Mouse (Mus musculus): ENCODE data around the gene 4930568D16Rik. TPM values are rescaled to one million over a fixed set of nuclear protein-coding genes. Genes with fewer than 3 reads are reported as not detected.
A peak's percentile ranks its signal among the peaks of the same experiment; 100 is the strongest.

4930568D16Rik gene
- total RNA-seq, 2 experiments from 2014 or later = not detected

DNA sequence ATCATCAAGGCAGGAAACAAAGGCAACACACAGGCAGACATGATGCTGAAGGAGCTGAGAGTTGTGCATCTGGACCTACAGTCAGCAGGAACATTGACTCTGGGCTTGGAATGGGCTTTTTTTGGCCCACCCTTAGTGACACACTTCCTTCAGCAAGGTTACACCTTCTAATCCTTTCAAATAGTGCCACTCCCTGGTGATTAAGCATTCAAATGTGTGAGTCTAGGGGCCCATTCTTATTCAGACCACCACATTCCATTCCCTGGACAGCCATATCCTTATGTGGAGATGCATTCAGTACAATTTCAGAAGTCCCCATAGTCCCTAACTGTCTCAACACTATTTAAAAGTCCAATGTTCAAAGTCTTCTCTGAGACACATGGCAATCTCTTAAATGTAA lies 3.2 kb upstream of the 4930568D16Rik start:
- intact Hi-C loops (cut with DNase I; ENCODE audit: low total_unique reads) = no loop called here
- no peak for DNase-seq

DNA sequence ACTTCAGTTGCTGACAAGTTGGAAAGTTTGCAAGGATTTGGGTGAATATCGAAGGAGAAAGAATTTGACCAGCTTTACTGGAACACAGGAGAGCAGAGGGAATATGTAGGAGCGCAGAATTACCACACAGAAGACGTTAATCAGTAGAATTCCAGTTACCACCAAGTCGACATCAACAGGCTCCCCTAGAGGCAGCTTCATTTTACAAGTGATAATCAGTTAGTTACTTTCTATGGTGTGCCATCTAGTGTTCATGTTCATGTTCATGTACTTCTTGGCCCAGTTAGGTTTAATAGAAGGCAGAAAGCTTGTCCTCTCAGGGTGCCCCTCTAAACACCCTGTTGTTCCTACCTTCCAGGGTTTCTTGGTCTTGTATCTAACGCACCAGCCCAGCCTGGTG lies 18.3 kb downstream of the 4930568D16Rik start:
- intact Hi-C loops (cut with DNase I; ENCODE audit: low total_unique reads) = no loop called here
- no peak for DNase-seq

DNA sequence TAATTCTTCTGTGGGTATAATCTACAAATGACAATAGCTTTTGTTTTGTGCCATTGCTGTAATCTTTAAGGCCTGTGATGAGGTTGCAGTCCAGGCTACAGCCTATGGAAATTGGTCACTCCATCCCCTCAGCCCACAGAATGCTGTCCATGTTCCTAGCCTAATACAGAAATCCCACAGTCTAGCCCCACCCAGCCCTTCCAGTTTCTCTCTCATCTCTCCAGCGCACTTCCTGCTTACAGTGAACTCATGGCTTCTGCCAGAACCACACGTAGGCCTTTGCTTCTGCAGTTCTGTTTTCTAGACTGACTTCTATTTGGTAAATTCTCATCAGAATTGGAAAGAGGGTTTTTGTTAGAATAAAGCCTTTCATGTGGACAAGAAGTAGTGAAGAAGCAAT lies 21.5 kb downstream of the 4930568D16Rik start:
- intact Hi-C loops (cut with DNase I; ENCODE audit: low total_unique reads) = no loop called here
- no peak for DNase-seq

DNA sequence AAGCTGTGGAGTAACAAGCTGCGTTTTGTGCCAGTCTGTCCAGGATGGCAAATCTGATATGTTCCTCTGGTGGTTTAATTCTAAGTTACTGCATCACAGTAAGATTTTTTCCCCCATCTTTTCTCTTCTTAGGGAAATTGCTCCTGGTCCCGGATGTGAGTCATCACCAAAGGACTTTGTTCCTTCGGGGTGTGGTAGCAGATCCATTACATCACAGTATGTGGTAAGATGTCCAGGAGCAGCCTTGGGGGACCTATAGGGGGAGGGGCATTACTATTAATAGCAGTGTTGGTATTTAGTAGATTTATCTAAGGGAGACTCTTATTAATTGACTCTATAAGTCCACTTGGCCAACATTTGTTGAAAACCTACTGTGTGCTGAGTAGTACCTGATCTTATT lies 24.9 kb downstream of the 4930568D16Rik start:
- intact Hi-C loops (cut with DNase I; ENCODE audit: low total_unique reads) = no loop called here
- DNase-seq = no peak

DNA sequence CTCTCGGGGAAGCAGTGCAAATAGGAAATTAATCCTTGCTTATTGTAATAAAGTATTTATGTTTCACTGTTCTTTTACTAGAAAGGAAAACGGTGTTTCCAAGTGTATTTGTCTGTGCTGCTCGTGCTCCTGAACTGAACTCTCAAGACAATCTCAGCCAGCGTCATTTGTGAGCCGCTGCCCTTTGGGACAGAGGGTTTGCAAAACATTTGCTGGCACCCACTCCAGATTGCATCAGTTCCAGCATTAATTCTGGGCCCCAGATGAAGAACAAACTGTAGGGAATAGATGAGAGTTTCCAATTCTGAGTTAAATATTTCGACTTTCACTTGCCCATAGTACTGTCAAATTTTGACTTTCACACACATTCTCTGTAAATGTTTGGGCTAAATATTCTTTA lies 28.8 kb downstream of the 4930568D16Rik start:
- intact Hi-C loops (cut with DNase I; ENCODE audit: low total_unique reads) = no loop called here
- peak; percentile 57 for DNase-seq

DNA sequence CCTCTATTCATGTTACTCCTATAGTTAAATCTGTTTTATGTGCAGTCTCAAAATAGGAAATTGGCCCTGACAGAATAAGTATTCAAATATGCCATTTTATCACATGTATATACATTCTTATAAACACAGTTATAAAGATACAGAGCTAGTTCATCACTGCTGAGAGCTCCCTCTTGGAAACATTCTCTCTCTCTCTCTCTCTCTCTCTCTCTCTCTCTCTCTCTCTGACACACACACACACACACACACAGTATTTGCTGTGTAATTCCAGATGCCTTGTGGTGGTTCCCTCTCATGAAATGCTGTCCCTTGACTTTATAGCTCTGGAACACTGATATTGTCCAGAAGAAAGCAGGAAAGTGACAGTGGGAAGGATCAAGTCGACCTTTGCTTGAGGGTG lies 29.5 kb downstream of the 4930568D16Rik start:
- intact Hi-C loops (cut with DNase I; ENCODE audit: low total_unique reads) = no loop called here
- DNase-seq = no peak

DNA sequence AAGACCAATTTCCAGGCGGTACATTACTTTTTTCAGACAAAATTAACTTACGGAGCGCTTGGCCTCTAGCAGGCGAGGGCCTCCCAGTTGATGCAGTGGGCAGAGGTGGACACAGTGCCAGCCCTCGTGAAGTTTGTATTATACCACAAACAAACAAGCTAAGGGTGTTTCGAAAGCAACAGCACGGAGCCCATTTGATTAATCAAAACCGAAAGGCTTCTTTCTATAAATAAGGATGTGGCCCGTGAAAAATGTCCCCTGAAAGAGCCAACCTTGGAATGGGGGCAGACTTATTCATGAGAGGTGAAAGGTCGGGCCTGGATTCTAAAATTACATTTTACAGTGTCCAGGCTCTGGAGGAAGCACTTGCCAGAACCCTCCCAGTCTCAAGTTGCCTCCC lies 30.1 kb downstream of the 4930568D16Rik start:
- DNase-seq = peak; percentile 38

DNA sequence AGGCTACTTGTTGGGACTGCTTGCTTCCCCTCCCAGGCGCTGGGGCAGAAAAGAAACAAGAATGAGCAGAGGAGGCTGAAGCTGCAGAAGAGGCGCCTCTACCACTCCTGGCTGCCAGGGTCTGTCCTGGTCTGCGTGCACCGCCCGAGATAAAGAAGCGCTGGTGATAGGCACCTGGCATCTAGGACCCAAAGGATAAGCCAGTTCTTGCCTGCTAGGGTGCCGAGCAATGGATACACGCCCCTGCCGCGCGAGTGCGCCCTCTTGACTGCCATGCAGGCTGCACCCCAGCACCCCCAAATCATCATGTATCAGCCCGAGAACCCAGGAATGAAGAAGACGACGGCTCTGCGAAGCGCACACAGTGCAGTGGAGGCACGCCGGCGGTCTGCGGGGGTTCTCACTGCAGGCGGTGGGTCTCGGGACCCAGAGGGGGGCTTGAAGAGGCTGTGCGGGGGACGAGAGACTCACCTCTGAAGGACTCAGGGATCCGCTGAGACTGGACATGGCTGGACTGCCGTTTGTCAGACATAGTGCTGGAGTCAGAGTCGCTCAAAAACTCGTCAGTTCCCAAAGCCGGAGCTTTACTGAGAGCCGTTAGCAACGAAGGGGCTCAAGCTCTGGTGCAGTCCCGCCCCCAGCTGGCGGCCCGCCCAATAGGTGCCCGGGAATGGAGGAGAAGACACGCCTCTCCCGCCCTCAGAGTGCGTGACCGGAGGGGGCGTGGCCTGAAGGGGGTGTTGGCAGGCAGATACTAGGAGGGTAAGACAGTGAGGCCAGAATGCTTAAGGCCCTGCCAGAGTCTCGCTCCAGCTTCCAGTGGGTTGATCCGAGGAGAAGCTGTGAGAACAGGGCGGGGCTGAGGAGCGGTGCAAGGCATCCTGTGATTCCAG lies 30.9 kb downstream of the 4930568D16Rik start, which contains the start of gene Stom:
TSS of gene Stom (minus strand) at position 589 of the 893 bp plus-strand sequence.
- peak; percentile 100 for DNase-seq
- intact Hi-C loops (cut with DNase I; ENCODE audit: low total_unique reads) = no loop called here

More for the DNA sequence above, 30.1 kb downstream of the 4930568D16Rik start:
- intact Hi-C loops (cut with DNase I; ENCODE audit: low total_unique reads) = no loop called here

DNA sequence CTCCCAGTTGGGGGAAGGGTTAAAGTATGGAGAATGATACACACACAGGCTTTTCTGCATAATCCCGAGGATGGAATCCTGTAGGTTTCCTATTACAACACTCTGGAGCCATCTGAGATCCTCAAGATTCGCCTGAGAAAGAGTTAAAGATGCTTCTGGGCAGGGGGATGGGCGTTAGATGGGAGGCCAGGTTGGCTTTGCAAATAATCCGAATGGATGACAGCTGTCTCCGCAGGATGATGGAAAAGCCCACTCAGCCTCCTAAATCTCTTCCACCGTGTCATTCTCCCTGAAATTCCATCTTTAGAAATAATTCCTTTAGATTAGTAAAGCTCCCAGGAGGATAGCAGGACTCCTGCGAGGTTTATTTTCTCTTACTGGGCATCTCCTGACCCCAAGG lies 31.9 kb downstream of the 4930568D16Rik start:
- intact Hi-C loops (cut with DNase I; ENCODE audit: low total_unique reads) = no loop called here
- DNase-seq = no peak

DNA sequence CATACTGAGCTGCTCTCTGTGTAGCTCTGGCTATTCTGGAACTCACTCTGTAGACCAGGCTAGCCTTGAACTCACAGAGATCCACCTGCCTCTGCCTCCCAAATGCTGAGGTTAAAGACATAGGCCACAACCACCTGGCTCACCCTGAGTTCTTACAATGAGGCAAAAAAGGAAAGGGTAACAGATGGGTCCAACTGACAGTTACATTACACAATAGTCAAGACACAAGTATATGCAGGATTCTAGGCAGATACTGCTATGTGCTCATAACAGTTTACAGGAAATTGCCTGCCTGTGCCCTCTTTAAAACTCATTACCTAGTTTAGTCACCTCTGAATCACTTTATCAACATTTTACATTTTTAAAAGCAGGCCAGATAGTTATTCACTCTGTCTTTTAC lies 33.9 kb downstream of the 4930568D16Rik start:
- DNase-seq = no peak
- intact Hi-C loops (cut with DNase I; ENCODE audit: low total_unique reads) = no loop called here

DNA sequence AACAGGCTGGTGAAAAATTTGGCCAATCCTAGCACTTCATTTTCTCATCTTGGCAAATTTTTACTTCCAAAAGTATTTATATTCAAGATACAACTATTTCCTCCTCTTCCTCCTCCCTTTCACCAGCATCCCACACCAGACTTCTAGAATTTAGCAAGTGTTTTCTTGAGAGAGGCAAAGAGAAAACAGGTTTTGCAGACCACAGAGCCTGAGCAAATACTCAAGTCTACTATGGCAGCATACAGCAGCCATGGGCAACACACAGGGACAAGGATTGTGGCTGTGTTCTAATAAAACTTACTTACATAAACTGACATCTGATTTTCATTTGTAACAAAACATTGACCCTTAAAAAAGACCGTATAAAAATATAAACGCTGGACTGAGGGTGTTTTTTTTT lies 36.3 kb downstream of the 4930568D16Rik start:
- intact Hi-C loops (cut with DNase I; ENCODE audit: low total_unique reads) = no loop called here

DNA sequence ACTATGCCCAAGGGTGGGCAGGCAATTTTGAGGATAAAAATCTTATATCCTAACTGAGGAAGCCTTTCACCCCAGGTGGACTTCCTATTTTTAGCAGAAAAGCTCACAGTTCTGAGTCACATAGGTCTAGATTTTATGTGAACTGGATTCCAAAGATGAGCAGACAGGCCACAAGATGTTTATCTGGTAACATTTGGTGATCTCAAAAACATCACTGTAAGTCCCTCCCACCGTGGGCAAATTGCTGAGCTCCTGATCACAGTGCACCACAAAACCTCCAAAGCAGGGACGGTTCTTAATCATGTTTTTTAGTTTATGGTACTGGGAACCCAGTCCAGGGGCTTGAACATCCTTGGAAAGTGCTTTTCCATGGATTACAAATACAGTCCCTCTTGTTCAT lies 38.5 kb downstream of the 4930568D16Rik start:
- intact Hi-C loops (cut with DNase I; ENCODE audit: low total_unique reads) = no loop called here
- DNase-seq = no peak

More for the DNA sequence above, 36.3 kb downstream of the 4930568D16Rik start:
- DNase-seq = no peak

DNA sequence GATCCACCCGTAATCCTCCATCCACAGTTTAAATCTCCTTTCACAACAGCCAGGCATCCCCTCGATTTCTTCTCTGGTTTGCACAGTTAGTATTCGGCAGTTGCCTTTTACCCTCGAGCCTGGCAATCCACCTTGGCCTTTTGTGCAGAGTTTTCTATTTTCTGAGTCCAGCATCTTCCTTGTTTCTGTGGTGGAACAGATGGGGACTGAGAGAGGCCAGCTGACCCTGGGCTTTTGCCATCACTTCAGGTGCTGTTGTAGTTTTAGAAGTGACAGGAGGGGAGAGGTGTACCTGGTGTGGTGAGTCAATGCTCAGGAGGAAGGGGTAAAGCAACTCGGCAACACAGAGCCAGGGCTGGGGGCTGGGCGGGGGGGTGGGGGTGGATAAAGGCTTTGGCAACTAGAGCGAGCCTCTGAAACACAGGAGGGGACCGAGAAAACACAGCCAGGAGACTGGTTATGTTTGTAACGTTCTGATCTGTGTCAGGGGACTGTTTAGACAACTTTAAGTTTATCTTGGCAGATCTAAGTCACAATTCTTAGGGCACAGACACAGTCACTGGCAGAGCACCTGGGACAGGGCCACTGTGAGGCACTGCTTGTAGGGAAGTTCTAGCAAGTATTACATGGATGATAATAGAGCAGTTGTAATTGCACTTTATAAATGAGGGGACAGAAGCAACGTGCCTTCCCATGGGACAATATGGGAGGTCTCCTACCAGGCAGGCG lies 39.3 kb downstream of the 4930568D16Rik start:
- intact Hi-C loops (cut with DNase I; ENCODE audit: low total_unique reads) = no loop called here
- no peak for DNase-seq

DNA sequence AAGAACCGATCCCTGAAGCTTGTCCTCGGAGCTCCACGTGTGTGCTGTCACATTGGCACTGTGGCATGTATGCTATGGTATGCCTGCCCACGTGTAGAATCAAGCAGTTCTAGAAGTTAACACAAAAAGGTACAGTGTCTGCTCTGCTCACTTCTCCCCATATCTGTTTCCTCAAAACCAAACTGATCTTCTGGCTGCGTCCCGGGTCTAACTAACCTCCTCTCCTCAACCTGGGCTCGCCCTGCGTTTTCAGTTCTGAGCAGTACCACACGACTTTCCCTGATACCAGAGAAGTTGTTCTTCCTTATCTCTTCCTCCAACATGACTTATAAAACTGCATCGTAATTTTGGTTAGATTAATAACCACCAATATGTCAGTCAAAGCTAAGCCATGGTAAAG lies 39.9 kb downstream of the 4930568D16Rik start:
- intact Hi-C loops (cut with DNase I; ENCODE audit: low total_unique reads) = no loop called here
- DNase-seq = no peak

DNA sequence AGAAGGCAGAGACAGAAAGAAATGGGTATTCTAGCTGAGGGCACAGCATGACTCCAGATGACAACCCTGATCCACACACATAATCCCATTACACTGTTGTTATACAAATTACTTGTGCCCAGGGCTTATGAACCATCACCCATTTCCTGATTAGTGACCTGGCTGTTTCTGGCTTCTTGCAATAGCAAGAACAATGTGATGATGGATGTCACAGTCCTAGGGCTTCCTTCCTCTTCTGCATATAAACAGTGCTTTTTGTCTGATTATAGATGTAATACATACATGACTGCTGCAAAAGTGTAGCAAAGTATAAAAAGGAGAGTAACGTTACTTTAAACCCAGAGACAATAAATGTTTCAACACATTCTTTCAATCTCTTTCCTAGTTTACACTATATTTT lies 40.6 kb downstream of the 4930568D16Rik start:
- DNase-seq = no peak
- intact Hi-C loops (cut with DNase I; ENCODE audit: low total_unique reads) = no loop called here

DNA sequence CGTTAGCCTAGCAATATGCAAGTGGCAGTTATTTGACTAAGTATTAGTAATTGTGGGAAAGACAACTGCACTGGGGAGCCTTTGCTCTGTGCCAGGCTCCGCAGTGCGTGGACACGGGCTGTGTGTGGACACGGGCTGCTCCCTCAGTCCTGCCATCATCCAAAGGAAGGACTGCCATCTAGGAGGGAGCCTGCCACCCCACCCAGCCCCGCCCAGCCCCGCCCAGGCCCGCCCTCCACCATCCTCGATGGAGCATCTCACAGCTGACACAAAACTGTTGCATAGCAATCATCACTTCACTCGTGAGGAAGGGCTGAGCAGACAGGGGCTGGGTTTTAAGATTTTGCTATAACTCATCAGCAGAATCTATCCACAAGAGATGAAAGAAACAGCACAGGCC lies 41.6 kb downstream of the 4930568D16Rik start:
- intact Hi-C loops (cut with DNase I; ENCODE audit: low total_unique reads) = no loop called here
- no peak for DNase-seq

DNA sequence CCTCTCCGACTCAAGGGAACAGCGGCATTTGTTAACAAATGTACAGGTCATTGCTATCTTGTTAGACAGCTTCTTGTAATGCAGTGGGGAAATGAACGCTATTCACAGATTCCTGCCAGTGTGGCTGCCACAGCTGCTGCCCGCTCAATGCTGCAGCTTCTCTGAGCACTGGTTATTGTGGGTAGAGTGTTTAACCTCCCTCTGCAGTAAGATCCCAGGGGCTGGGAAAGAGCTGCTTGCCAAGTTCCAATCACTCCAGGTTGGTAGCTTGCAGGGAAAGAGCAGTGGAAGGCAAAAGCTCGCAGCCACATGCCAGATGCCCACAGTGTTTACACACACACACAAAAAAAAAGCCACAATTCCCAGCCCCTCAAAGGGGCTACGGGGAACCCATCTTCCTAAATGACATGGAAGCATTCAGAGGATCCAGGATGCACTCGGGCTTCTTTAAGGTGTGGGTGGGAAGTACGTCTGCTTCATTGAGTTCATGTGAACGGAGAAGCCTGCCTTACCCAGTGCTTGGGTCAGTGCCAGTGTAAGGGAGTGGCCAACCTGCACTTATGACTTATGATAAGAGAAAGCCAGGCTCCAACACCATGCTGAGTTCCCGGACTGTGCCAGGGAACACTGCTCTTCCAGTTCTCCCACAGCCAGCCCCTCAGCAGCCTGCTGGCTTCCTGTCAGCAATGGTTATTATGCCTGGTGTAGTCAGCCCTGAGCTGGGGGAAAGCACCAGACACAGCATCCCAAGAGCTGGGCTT lies 44.9 kb downstream of the 4930568D16Rik start:
- intact Hi-C loops (cut with DNase I; ENCODE audit: low total_unique reads) = no loop called here
- peak; percentile 18 for DNase-seq

DNA sequence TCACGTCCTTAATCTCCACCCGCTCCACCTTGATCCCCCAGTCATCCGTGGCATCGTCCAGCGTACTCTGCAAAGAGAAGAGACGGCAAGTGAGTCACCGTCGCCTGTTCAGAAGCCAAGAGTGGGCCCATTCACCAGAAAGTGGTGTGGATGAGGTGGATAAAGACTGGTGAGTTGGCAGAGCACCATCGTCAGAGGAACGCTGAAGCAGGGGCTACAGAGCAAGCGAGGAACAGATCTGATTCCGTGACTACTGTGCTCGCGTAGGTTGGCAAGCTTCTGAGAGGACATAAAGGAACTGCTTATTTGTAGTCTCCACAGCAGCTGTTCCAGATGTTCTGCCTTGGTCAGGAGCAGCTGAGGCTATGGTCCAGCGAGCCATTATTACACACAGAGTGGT lies 47.1 kb downstream of the 4930568D16Rik start:
- DNase-seq = no peak

DNA sequence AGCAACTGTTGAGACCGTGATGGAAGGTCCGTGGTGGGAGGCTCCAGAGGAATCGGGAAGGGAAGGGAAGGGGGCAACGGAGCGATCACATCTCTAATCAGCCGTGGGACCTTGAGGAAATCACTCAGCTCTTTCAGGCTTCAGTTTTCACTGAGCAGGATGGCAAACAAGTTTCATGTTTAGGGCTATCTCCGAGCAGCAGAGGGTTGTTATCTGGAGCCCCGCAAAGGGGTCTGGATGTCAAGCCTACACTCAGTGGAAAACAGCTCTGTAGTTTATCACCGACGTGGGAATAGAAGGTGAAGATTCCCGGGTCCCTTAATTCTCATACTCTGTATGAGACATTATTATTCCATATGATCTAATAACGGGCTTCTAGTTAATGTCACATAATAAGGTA lies 49.1 kb downstream of the 4930568D16Rik start:
- DNase-seq = no peak
- intact Hi-C loops (cut with DNase I; ENCODE audit: low total_unique reads) = no loop called here

More for the DNA sequence above, 47.1 kb downstream of the 4930568D16Rik start:
- intact Hi-C loops (cut with DNase I; ENCODE audit: low total_unique reads) = no loop called here

DNA sequence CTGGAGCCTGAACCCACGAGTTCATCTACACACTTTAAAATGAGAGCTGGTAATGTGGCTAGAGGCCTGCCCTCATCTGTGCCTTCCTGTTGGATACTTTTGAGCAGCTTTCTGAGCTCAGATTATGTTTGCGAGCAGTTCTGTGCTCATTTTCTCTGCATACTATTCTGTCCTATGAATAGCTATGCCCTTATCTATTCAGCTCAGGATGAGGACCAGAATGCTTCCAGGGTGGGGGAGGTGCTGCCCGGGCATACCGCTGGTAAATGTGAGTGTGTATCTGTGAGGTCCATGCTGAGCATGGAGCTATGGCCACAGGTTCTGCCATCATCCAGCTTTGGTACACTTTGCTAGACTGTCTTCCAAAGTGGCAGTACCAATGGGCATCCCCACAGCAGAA lies 49.9 kb downstream of the 4930568D16Rik start:
- intact Hi-C loops (cut with DNase I; ENCODE audit: low total_unique reads) = no loop called here

More for the DNA sequence above, 49.9 kb downstream of the 4930568D16Rik start:
- no peak for DNase-seq
